Mouse (Mus musculus) gastrocnemius, postnatal 10 days (tissue): ENCODE data around the gene Taf1b. TPM values are rescaled to one million over a fixed set of nuclear protein-coding genes. Genes with fewer than 3 reads are reported as not detected.
"Not testable (repeated sequence)": the region's sequence is repeated elsewhere in the genome, so short reads cannot be mapped to it uniquely, and the experiment has no call there.

Experiments
- DNase-seq: peaks from one replicate; pipeline ENCODE4 v3.0.0; 2021; ENCODE audit warnings: mixed read lengths
- long read RNA-seq, 2 experiments: library from polyadenylated mRNA; stranded (forward); transcript quantifications; one replicate each; pipeline ENCODE4 v2.0.0; 2021
- total RNA-seq, 2 experiments: library from RNA; stranded (reverse); gene quantifications; 2 replicates each; pipeline ENCODE4 v1.2.3; 2021

The Taf1b gene
- total RNA-seq = 10 to 100 TPM in 1 of 2 experiments, 1 to 10 TPM in 1; 7.2 to 10.6 TPM
- long read RNA-seq, experiment 1, partial matches to known transcripts = 0 of 7 reads
- long read RNA-seq, experiment 1, other reads (novel, unspliced or antisense) = 3 of 7 reads
- long read RNA-seq, experiment 2, transcript Taf1b-201 (15 exons, 2,209 nt) = major isoform, 10 of 14 reads
- long read RNA-seq, experiment 2, partial matches to known transcripts = 3 of 14 reads
- long read RNA-seq, experiment 2, other reads (novel, unspliced or antisense) = 0 of 14 reads

GRCm38 (mm10) chr12:24498150-24498840 is at the start of gene Taf1b:
TSS of gene Taf1b (plus strand) at chr12:24498359.
- peak; percentile 74 for DNase-seq

GRCm38 (mm10) chr12:24460406-24460805 is 37.8 kb upstream of the Taf1b start:
- DNase-seq = no peak

GRCm38 (mm10) chr12:24462121-24462520 is 36.0 kb upstream of the Taf1b start:
- DNase-seq = not testable (repeated sequence)

- not testable (repeated sequence) for DNase-seq
Measured at GRCm38 (mm10) chr12:24463490-24463889, 34.7 kb upstream of the Taf1b start.

- DNase-seq = no peak
Measured at GRCm38 (mm10) chr12:24468966-24469365, 29.2 kb upstream of the Taf1b start.

GRCm38 (mm10) chr12:24470943-24471342 is 27.2 kb upstream of the Taf1b start:
- DNase-seq = peak; percentile 55

- no peak for DNase-seq
Measured at GRCm38 (mm10) chr12:24473221-24473620, 24.9 kb upstream of the Taf1b start.

GRCm38 (mm10) chr12:24484930-24485329 is 13.2 kb upstream of the Taf1b start:
- no peak for DNase-seq

- DNase-seq = no peak
Measured at GRCm38 (mm10) chr12:24486882-24487281, 11.3 kb upstream of the Taf1b start.

- DNase-seq = not testable (repeated sequence)
Measured at GRCm38 (mm10) chr12:24492507-24492906, 5.7 kb upstream of the Taf1b start.

GRCm38 (mm10) chr12:24493011-24493410 is 5.1 kb upstream of the Taf1b start:
- DNase-seq = no peak

GRCm38 (mm10) chr12:24493412-24493811 is 4.7 kb upstream of the Taf1b start:
- DNase-seq = no peak

GRCm38 (mm10) chr12:24494791-24495190 is 3.4 kb upstream of the Taf1b start:
- not testable (repeated sequence) for DNase-seq

GRCm38 (mm10) chr12:24498841-24499485 is 804 bp downstream of the Taf1b start:
- DNase-seq = not testable (repeated sequence)

- no peak for DNase-seq
Measured at GRCm38 (mm10) chr12:24517118-24517517, 19.0 kb downstream of the Taf1b start.

GRCm38 (mm10) chr12:24521076-24521475 is 22.9 kb downstream of the Taf1b start:
- no peak for DNase-seq

GRCm38 (mm10) chr12:24525065-24525464 is 26.9 kb downstream of the Taf1b start:
- not testable (repeated sequence) for DNase-seq

- DNase-seq = no peak
Measured at GRCm38 (mm10) chr12:24536390-24536789, 38.2 kb downstream of the Taf1b start.

GRCm38 (mm10) chr12:24537201-24537600 is 39.0 kb downstream of the Taf1b start:
- DNase-seq = no peak

- DNase-seq = no peak
Measured at GRCm38 (mm10) chr12:24537965-24538364, 39.8 kb downstream of the Taf1b start.

GRCm38 (mm10) chr12:24541426-24542154 is 43.4 kb downstream of the Taf1b start:
- no peak for DNase-seq

- no peak for DNase-seq
Measured at GRCm38 (mm10) chr12:24547686-24548085, 49.5 kb downstream of the Taf1b start.

- no peak for DNase-seq
Measured at GRCm38 (mm10) chr12:24548885-24549284, 50.7 kb downstream of the Taf1b start.
